Mouse (Mus musculus): ENCODE results near the gene Zp1. TPM values are rescaled to one million over a fixed set of nuclear protein-coding genes. Genes with fewer than 3 reads are reported as not detected.

The Zp1 gene
- polyA plus RNA-seq, 1 experiment, result not detected

DNA sequence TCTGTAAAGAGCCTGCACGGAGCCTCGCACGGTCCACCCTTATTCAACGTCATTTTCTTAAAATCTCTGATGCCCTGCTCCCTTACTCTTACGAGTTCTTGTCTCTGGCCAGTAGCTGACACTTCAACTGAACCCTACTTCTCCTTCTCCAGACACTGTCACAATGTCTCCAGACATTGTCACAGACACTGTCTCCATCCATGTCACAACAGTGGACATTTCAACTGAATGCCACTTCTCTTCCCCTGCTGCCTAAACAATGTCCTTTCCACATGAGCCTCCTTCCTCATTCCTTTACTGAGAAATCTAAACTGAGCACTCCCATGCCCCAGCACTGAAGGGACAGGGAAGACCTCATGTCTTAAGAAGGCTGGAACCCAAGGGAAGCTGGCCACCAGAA, 26.8 kb upstream of the Zp1 start:
- TF ChIP-seq GATA1 (IDR thresholded peaks at IDR 0.05; ENCODE audit: low read length), result no peak
- TF ChIP-seq TAL1 (IDR thresholded peaks at IDR 0.05; ENCODE audit: low read length), result no peak
- H3K4me3 ChIP-seq (replicated peaks), result peak overlapping the region; percentile 84
- H3K27me3 ChIP-seq (ENCODE audit: control insufficient read depth), result peaks cover 2% of the 10 kb centered on the region; the same call in 1 of the 2 replicates
- peaks cover 37% of the 10 kb centered on the region for H3K4me1 ChIP-seq (ENCODE audit: control insufficient read depth)
- H3K36me3 ChIP-seq (ENCODE audit: control insufficient read depth), result peaks cover 39% of the 10 kb centered on the region
- H3K9me3 ChIP-seq (ENCODE audit: control insufficient read depth, low read length), result no peaks in the 10 kb centered on the region

DNA sequence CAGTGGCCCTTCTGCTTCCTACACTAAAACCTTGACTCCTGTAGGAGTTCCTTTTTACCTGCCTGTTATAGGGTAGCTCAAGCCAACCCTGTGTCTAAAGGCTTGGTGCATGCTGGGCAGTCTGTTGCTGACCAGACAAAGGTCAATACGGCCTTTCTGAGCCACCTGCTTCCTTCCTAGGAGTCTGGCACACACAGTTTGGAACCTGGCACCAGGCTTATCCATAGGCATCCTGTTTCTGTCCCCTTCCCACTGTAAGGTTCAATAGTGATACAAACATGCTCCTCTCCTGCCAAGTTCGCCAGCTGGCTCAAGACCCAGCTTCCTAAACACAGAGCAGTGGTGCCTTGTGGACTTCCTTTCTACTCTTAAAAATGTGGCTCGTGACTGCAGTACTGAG, 26.1 kb upstream of the Zp1 start:
- Histone ChIP-seq H3K9me3 (ENCODE audit: control insufficient read depth, low read length) (no peaks in the 10 kb centered on the region), H3K27me3 (ENCODE audit: control insufficient read depth) (no peaks in the 10 kb centered on the region), H3K4me1 (ENCODE audit: control insufficient read depth) (peaks cover 37% of the 10 kb centered on the region), H3K4me3 (replicated peaks) (peak overlapping the region; percentile 84), H3K36me3 (ENCODE audit: control insufficient read depth) (peaks cover 46% of the 10 kb centered on the region)
- TF ChIP-seq TAL1 (IDR thresholded peaks at IDR 0.05; ENCODE audit: low read length) (no peak; the same call in 2 of the 3 replicates), GATA1 (IDR thresholded peaks at IDR 0.05; ENCODE audit: low read length) (no peak)

DNA sequence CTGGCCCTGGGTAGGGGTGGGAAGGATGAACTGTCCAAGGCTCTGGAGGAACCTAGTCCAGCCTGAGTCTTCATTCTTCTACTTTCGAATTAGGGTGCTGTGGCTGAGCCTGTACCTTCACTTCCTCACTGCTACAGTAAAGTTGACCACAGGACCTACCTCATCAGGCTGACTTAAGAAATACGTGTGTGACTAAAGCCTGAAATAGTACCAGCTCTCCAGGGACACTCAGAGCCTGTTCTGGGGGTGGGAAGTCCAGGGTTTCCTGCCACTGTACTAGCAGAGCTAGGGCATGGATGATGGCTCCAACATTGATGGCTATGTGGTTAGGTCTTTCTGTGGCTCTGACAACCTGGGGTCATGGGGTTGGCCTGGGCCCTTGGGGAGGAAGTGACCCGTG, 23.5 kb upstream of the Zp1 start:
- no peak overlapping the region for H3K4me3 ChIP-seq (replicated peaks)
- peaks cover 47% of the 10 kb centered on the region for H3K36me3 ChIP-seq (ENCODE audit: control insufficient read depth)
- peaks cover 50% of the 10 kb centered on the region for H3K4me1 ChIP-seq (ENCODE audit: control insufficient read depth)
- no peaks in the 10 kb centered on the region for H3K27me3 ChIP-seq (ENCODE audit: control insufficient read depth)
- no peaks in the 10 kb centered on the region for H3K9me3 ChIP-seq (ENCODE audit: control insufficient read depth, low read length)
- no peak for TF ChIP-seq TAL1 (IDR thresholded peaks at IDR 0.05; ENCODE audit: low read length)
- no peak for TF ChIP-seq GATA1 (IDR thresholded peaks at IDR 0.05; ENCODE audit: low read length)

DNA sequence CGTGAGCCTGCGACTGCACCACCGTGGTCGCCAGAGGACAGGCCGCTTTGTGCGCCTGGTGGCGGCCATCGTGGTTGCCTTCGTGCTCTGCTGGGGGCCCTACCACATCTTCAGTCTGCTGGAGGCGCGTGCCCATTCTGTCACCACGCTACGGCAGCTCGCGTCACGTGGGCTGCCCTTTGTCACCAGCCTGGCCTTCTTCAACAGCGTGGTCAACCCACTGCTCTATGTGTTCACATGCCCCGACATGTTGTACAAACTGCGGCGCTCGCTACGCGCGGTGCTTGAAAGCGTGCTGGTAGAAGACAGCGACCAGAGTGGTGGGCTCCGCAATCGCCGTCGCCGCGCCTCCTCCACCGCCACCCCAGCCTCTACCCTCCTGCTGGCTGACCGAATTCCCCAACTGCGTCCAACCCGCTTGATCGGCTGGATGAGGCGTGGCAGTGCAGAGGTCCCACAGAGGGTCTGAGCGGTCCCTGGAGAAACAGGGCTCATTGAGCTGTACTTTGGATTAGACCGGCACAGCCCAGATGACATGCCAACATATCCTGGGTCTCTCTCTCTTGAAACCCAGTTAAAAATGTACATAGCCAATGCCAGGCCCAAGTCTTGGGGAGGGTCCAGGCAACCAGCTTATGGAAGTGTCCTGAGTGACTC, 20.5 kb upstream of the Zp1 start:
- H3K27me3 ChIP-seq (ENCODE audit: control insufficient read depth), result no peaks in the 10 kb centered on the region
- H3K4me1 ChIP-seq (ENCODE audit: control insufficient read depth), result peaks cover 48% of the 10 kb centered on the region
- peaks cover 3% of the 10 kb centered on the region for H3K9me3 ChIP-seq (ENCODE audit: control insufficient read depth, low read length)
- peak overlapping the region; percentile 62 for H3K4me3 ChIP-seq (replicated peaks)
- peaks cover 40% of the 10 kb centered on the region for H3K36me3 ChIP-seq (ENCODE audit: control insufficient read depth)
- no peak for TF ChIP-seq TAL1 (IDR thresholded peaks at IDR 0.05; ENCODE audit: low read length)
- no peak for TF ChIP-seq GATA1 (IDR thresholded peaks at IDR 0.05; ENCODE audit: low read length)

DNA sequence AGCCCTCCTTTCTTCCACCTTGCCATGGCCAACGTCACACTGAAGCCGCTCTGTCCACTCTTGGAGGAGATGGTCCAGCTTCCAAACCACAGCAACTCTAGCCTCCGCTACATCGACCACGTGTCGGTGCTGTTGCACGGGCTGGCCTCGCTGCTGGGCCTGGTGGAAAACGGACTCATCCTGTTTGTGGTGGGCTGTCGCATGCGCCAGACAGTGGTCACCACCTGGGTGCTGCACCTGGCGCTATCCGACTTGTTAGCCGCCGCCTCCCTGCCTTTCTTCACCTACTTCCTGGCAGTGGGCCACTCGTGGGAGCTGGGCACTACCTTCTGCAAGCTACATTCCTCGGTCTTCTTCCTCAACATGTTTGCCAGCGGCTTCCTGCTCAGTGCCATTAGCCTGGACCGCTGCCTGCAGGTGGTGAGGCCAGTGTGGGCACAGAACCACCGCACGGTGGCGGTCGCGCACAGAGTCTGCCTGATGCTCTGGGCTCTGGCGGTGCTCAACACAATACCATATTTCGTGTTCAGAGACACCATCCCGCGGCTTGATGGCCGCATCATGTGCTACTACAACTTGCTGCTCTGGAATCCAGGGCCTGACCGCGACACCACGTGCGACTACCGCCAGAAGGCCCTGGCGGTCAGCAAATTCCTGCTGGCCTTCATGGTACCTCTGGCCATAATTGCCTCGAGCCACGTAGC, 19.8 kb upstream of the Zp1 start:
- no peak for TF ChIP-seq GATA1 (IDR thresholded peaks at IDR 0.05; ENCODE audit: low read length)
- no peak for TF ChIP-seq TAL1 (IDR thresholded peaks at IDR 0.05; ENCODE audit: low read length)

DNA sequence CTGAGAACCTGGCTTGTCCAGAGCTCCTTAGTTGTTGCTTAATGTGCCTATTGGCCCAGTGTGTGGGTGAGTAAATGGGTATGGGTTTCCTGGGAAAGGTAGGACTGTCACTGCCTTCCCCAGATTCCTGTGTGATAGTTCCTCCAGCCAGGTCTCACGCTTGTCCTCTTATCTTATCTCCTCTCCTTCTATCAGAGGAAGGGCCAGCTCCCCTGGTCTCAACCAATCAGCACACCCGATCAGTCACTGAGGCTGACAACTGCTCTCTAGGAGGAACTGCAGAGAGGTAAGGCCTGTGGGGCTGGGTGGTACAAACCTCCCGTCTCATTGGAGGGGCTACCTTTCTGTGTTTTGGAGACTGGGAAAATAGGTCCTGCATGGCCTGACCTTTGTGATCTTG, 18.3 kb upstream of the Zp1 start:
- TF ChIP-seq GATA1 (IDR thresholded peaks at IDR 0.05; ENCODE audit: low read length) (no peak), TAL1 (IDR thresholded peaks at IDR 0.05; ENCODE audit: low read length) (no peak)
- Histone ChIP-seq H3K4me3 (replicated peaks) (no peak overlapping the region), H3K9me3 (ENCODE audit: control insufficient read depth, low read length) (peaks cover 4% of the 10 kb centered on the region), H3K27me3 (ENCODE audit: control insufficient read depth) (no peaks in the 10 kb centered on the region; the same call in 1 of the 2 replicates), H3K36me3 (ENCODE audit: control insufficient read depth) (peaks cover 23% of the 10 kb centered on the region), H3K4me1 (ENCODE audit: control insufficient read depth) (peaks cover 43% of the 10 kb centered on the region)

More for the DNA sequence above, 19.8 kb upstream of the Zp1 start:
- H3K27me3 ChIP-seq (ENCODE audit: control insufficient read depth), result no peaks in the 10 kb centered on the region
- H3K4me3 ChIP-seq (replicated peaks), result peak overlapping the region; percentile 62
- H3K9me3 ChIP-seq (ENCODE audit: control insufficient read depth, low read length), result peaks cover 4% of the 10 kb centered on the region
- H3K36me3 ChIP-seq (ENCODE audit: control insufficient read depth), result peaks cover 38% of the 10 kb centered on the region
- peaks cover 46% of the 10 kb centered on the region for H3K4me1 ChIP-seq (ENCODE audit: control insufficient read depth)

DNA sequence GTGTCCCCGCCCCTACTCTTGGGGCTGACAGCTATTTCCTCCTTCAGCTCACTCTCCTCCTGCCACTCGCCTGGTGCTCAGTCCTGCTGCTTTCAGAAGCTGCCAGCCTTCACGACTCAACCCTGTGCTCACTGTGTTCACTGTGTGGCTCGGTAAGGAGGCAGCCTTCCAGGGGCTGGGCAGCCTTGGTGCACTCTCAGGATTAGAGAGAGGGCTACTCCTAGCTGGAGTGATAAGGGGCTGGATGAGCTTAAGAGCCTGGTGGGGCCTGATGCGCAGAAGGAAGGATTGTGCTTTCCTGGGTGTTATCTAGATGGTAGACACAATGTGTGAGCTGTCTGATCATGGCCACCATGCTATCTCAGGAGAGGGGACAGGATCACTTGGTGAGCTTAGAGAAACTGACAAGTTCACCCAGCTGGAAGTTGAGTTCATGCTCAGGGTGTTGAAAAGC, 16.7 kb upstream of the Zp1 start, which contains the start of gene Ptgdr2:
TSS of gene Ptgdr2 (plus strand) at position 51 of the 454 bp plus-strand sequence.
- no peak within 1 kb of the TSS for H3K4me3 ChIP-seq (replicated peaks)
- TF ChIP-seq TAL1 (IDR thresholded peaks at IDR 0.05; ENCODE audit: low read length) (no peak), GATA1 (IDR thresholded peaks at IDR 0.05; ENCODE audit: low read length) (no peak)
- H3K27me3 ChIP-seq (ENCODE audit: control insufficient read depth), result no peaks in the 10 kb centered on the region; the same call in 1 of the 2 replicates
- H3K36me3 ChIP-seq (ENCODE audit: control insufficient read depth), result peaks cover 7% of the 10 kb centered on the region
- H3K9me3 ChIP-seq (ENCODE audit: control insufficient read depth, low read length), result peaks cover 4% of the 10 kb centered on the region
- H3K4me1 ChIP-seq (ENCODE audit: control insufficient read depth), result peaks cover 43% of the 10 kb centered on the region

DNA sequence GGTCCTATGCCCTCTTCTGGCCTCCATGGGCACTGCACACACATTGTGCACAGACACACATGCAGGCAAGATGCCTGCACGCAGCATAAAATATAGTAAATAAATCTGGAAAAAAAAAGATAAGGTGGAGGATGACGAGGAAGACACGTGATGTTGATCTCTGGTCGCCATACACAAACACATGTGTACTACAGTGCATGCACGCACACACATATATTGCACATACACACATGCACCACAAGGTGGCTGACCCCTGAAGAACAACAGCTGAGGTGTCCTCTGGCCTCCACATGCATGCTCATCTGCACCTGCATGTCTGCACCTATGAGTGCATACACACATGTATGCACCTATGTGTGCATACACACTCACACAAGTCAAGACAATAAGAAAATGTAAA, 15.6 kb upstream of the Zp1 start:
- TF ChIP-seq GATA1 (IDR thresholded peaks at IDR 0.05; ENCODE audit: low read length), result no peak
- no peak for TF ChIP-seq TAL1 (IDR thresholded peaks at IDR 0.05; ENCODE audit: low read length)
- H3K4me1 ChIP-seq (ENCODE audit: control insufficient read depth), result peaks cover 40% of the 10 kb centered on the region
- H3K9me3 ChIP-seq (ENCODE audit: control insufficient read depth, low read length), result peaks cover 4% of the 10 kb centered on the region
- H3K27me3 ChIP-seq (ENCODE audit: control insufficient read depth), result no peaks in the 10 kb centered on the region; the same call in 1 of the 2 replicates
- H3K4me3 ChIP-seq (replicated peaks), result no peak overlapping the region
- H3K36me3 ChIP-seq (ENCODE audit: control insufficient read depth), result no peaks in the 10 kb centered on the region

DNA sequence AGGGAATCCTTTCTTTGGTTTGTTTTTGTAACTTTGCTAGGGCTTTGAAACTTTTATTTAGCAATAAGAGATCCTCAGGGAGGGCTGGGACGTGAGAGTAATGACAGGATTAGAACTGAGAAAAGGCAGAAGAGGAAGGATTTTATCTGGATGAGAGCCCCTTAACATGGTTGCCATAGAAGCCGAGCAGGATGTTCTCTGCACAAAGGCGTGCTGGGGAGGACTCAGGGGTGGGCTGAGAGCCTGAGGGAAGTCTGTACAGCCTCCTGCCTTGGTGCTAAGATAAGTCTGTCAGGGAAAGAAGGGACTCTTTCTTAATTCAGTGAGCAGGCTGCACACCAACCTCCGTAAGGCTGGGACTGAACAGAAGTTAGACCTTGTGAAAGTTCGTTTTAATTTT, 14.6 kb upstream of the Zp1 start:
- Histone ChIP-seq H3K4me1 (ENCODE audit: control insufficient read depth) (peaks cover 30% of the 10 kb centered on the region), H3K9me3 (ENCODE audit: control insufficient read depth, low read length) (peaks cover 4% of the 10 kb centered on the region), H3K36me3 (ENCODE audit: control insufficient read depth) (no peaks in the 10 kb centered on the region), H3K27me3 (ENCODE audit: control insufficient read depth) (no peaks in the 10 kb centered on the region; the same call in 1 of the 2 replicates), H3K4me3 (replicated peaks) (no peak overlapping the region)
- no peak for TF ChIP-seq TAL1 (IDR thresholded peaks at IDR 0.05; ENCODE audit: low read length)
- no peak for TF ChIP-seq GATA1 (IDR thresholded peaks at IDR 0.05; ENCODE audit: low read length)

All from erythroblast, embryonic 14.5 days (primary cell).